Mouse (Mus musculus) MN1 (cell line): ENCODE results near the gene Tbcd.
A peak's percentile ranks its signal among the peaks of the same experiment; 100 is the strongest.

Source experiments
- DNase-seq: peaks from one replicate; pipeline ENCODE4 v3.0.0-alpha.2; 2016; ENCODE audit warnings: low spot score

The Tbcd gene

GRCm38 (mm10) chr11:121451753-121452635 is at the start of gene Tbcd:
Tbcd (plus strand) TSS chr11:121451949.
- DNase-seq: peak; percentile 98

GRCm38 (mm10) chr11:121407366-121408155 is 44.2 kb upstream of the Tbcd start:
- DNase-seq: no peak

- no peak for DNase-seq
Observed at GRCm38 (mm10) chr11:121414762-121415161, 37.0 kb upstream of the Tbcd start.

- no peak for DNase-seq
Observed at GRCm38 (mm10) chr11:121415351-121415750, 36.4 kb upstream of the Tbcd start.

- no peak for DNase-seq
Observed at GRCm38 (mm10) chr11:121417971-121418370, 33.8 kb upstream of the Tbcd start.

GRCm38 (mm10) chr11:121418932-121419331 is 32.8 kb upstream of the Tbcd start:
- DNase-seq: no peak

- peak; percentile 44 for DNase-seq
Observed at GRCm38 (mm10) chr11:121420379-121420778, 31.4 kb upstream of the Tbcd start.

GRCm38 (mm10) chr11:121420830-121421552 is 30.8 kb upstream of the Tbcd start, which contains the start of gene Fn3krp:
Fn3krp (plus strand) TSS chr11:121421401.
- DNase-seq: peak; percentile 100

- DNase-seq: peak; percentile 70
Observed at GRCm38 (mm10) chr11:121421553-121422173, 30.1 kb upstream of the Tbcd start.

- no peak for DNase-seq
Observed at GRCm38 (mm10) chr11:121433397-121433796, 18.4 kb upstream of the Tbcd start.

GRCm38 (mm10) chr11:121434156-121435155 is 17.3 kb upstream of the Tbcd start, which contains the start of gene Fn3k:
Fn3k (plus strand) TSS chr11:121434913.
- peak; percentile 83 for DNase-seq

- no peak for DNase-seq
Observed at GRCm38 (mm10) chr11:121437236-121437635, 14.5 kb upstream of the Tbcd start.

GRCm38 (mm10) chr11:121439686-121440292 is 12.0 kb upstream of the Tbcd start:
- no peak for DNase-seq

- DNase-seq: no peak
Observed at GRCm38 (mm10) chr11:121441653-121442052, 10.1 kb upstream of the Tbcd start.

- DNase-seq: no peak
Observed at GRCm38 (mm10) chr11:121442076-121442475, 9.7 kb upstream of the Tbcd start.

GRCm38 (mm10) chr11:121451216-121451726 is 478 bp upstream of the Tbcd start:
- DNase-seq: no peak

- no peak for DNase-seq
Observed at GRCm38 (mm10) chr11:121457874-121458273, 6.1 kb downstream of the Tbcd start.

GRCm38 (mm10) chr11:121467408-121467807 is 15.7 kb downstream of the Tbcd start:
- DNase-seq: no peak

- no peak for DNase-seq
Observed at GRCm38 (mm10) chr11:121474831-121475230, 23.1 kb downstream of the Tbcd start.
